Mouse (Mus musculus) heart, postnatal 36 days (tissue): Measurements from ENCODE around the gene Prpf8. TPM values are rescaled to one million over a fixed set of nuclear protein-coding genes. Genes with fewer than 3 reads are reported as not detected.

Experiments
- DNase-seq, 2 experiments: peaks; one replicate each; pipeline ENCODE4 v3.0.0; 2021 to 2022
- intact Hi-C: fragments of 180-260 bp; cut with DNase I; formaldehyde crosslinking; loops from one replicate; pipeline ENCODE4 v1.15.1; 2025
- total RNA-seq, 2 experiments: library from RNA; stranded (reverse); gene quantifications; 2 replicates each; pipeline ENCODE4 v1.2.3; 2021

The Prpf8 gene
- total RNA-seq, 2 experiments from 2014 or later, result 82.9 to 92.8 TPM

GRCm38 (mm10) chr11:75486192-75486591 is 424 bp upstream of the Prpf8 start:
- intact Hi-C loops, result loop anchor here (2.0 kb wide), 1 partner anchor 23 kb away; no protein-coding TSS in a partner anchor

GRCm38 (mm10) chr11:75487496-75487895 is 880 bp downstream of the Prpf8 start:
- intact Hi-C loops, result loop anchor here (2.0 kb wide), 1 partner anchor 25 kb away; no protein-coding TSS in a partner anchor
- no peak for DNase-seq

More at GRCm38 (mm10) chr11:75486192-75486591, 424 bp upstream of the Prpf8 start:
- DNase-seq, result no peak

- intact Hi-C loops, result no loop called here
- no peak for DNase-seq
These were observed 7.9 kb downstream of the Prpf8 start for GRCm38 (mm10) chr11:75494296-75495049.

GRCm38 (mm10) chr11:75498126-75498525 is 11.5 kb downstream of the Prpf8 start:
- DNase-seq, result no peak
- intact Hi-C loops, result no loop called here

- intact Hi-C loops, result no loop called here
- no peak for DNase-seq
These were observed 21.5 kb downstream of the Prpf8 start for GRCm38 (mm10) chr11:75508162-75508561.

GRCm38 (mm10) chr11:75508904-75509303 is 22.3 kb downstream of the Prpf8 start:
- DNase-seq, result peak in 1 of 2 experiments; percentile 25
- intact Hi-C loops, result no loop called here

- peak; percentile 68 to 77 for DNase-seq
- intact Hi-C loops, result loop anchor here (2.0 to 5.0 kb wide), 2 partner anchors 47 to 108 kb away; no protein-coding TSS in a partner anchor
These were observed 23.4 kb downstream of the Prpf8 start, which contains the start of gene Rilp for GRCm38 (mm10) chr11:75509741-75510626. Rilp (plus strand) TSS chr11:75510094.

- peak; percentile 96 to 97 for DNase-seq
- intact Hi-C loops, result loop anchor here (2.0 to 5.0 kb wide), 2 partner anchors 48 to 108 kb away; no protein-coding TSS in a partner anchor
These were observed 24.0 kb downstream of the Prpf8 start for GRCm38 (mm10) chr11:75510627-75510993.

- peak; percentile 63 to 66 for DNase-seq
- intact Hi-C loops, result loop anchor here (2.0 to 5.0 kb wide), 2 partner anchors 48 to 109 kb away; no protein-coding TSS in a partner anchor
These were observed 24.6 kb downstream of the Prpf8 start for GRCm38 (mm10) chr11:75511213-75511612.

GRCm38 (mm10) chr11:75512301-75513018 is 25.8 kb downstream of the Prpf8 start:
- intact Hi-C loops, result loop anchor here (5.0 kb wide), 1 partner anchor 110 kb away; no protein-coding TSS in a partner anchor
- DNase-seq, result no peak

GRCm38 (mm10) chr11:75513336-75513735 is 26.7 kb downstream of the Prpf8 start, which contains the start of gene Scarf1:
Scarf1 (plus strand) TSS chr11:75513540.
- intact Hi-C loops, result loop anchor here (5.0 kb wide), 1 partner anchor 111 kb away; no protein-coding TSS in a partner anchor
- peak; percentile 59 to 69 for DNase-seq

GRCm38 (mm10) chr11:75515186-75515585 is 28.6 kb downstream of the Prpf8 start:
- intact Hi-C loops, result no loop called here
- no peak for DNase-seq

GRCm38 (mm10) chr11:75519834-75520633 is 33.4 kb downstream of the Prpf8 start:
- intact Hi-C loops, result no loop called here
- DNase-seq, result no peak

- intact Hi-C loops, result no loop called here
- DNase-seq, result no peak
These were observed 35.0 kb downstream of the Prpf8 start for GRCm38 (mm10) chr11:75521609-75522008.

- DNase-seq, result no peak
- intact Hi-C loops, result no loop called here
These were observed 36.2 kb downstream of the Prpf8 start for GRCm38 (mm10) chr11:75522793-75523192.

GRCm38 (mm10) chr11:75525531-75526125 is 39.0 kb downstream of the Prpf8 start:
- DNase-seq, result no peak
- intact Hi-C loops, result no loop called here

GRCm38 (mm10) chr11:75526943-75527342 is 40.3 kb downstream of the Prpf8 start:
- DNase-seq, result no peak
- intact Hi-C loops, result no loop called here

GRCm38 (mm10) chr11:75529771-75530170 is 43.2 kb downstream of the Prpf8 start:
- DNase-seq, result no peak
- intact Hi-C loops, result loop anchor here (1.0 kb wide), 1 partner anchor 44 kb away; no protein-coding TSS in a partner anchor

GRCm38 (mm10) chr11:75530325-75530724 is 43.7 kb downstream of the Prpf8 start:
- DNase-seq, result peak; percentile 98 to 100
- intact Hi-C loops, result loop anchor here (1.0 kb wide), 1 partner anchor 43 kb away; no protein-coding TSS in a partner anchor
